Mouse (Mus musculus) liver, adult 2 months (tissue): ENCODE measurements around the gene A830031A19Rik. TPM values are rescaled to one million over a fixed set of nuclear protein-coding genes. Genes with fewer than 3 reads are reported as not detected.

Source experiments
- DNase-seq: peaks from one replicate; pipeline ENCODE4 v3.0.0-alpha.2; 2011; ENCODE audit warnings: low read depth, low spot score; ENCODE audit errors: extremely low read depth
- H3K27ac ChIP-seq: fragments of 200-500 bp; replicated peaks from 2 replicates; pipeline ENCODE4 v1.5.1; 2012; ENCODE audit warnings: low read depth, mild to moderate bottlenecking, control low read depth, inconsistent platforms, low read length; ENCODE audit not compliant: insufficient read depth
- H3K27me3 ChIP-seq: fragments of 200-500 bp; 2 replicates; pipeline ENCODE4 v1.6.1; 2012; ENCODE audit warnings: mild to moderate bottlenecking, moderate library complexity, low read length, inconsistent platforms; ENCODE audit not compliant: control insufficient read depth, insufficient read depth
- H3K36me3 ChIP-seq: fragments of 200-500 bp; 2 replicates; pipeline ENCODE4 v1.6.1; 2012; ENCODE audit warnings: low read length, inconsistent platforms; ENCODE audit not compliant: control insufficient read depth, insufficient read depth
- H3K4me1 ChIP-seq: fragments of 200-500 bp; 2 replicates; pipeline ENCODE4 v1.6.1; 2011; ENCODE audit warnings: low read length; ENCODE audit not compliant: control insufficient read depth, insufficient read depth
- H3K4me3 ChIP-seq: fragments of 200-500 bp; 2 replicates; pipeline ENCODE4 v1.5.1; 2011; ENCODE audit warnings: low read depth, mild to moderate bottlenecking, control low read depth, low read length, moderate library complexity; ENCODE audit not compliant: insufficient read depth
- H3K79me2 ChIP-seq: fragments of 200-500 bp; 2 replicates; pipeline ENCODE4 v1.6.1; 2012; ENCODE audit warnings: inconsistent platforms, mild to moderate bottlenecking, low read length, moderate library complexity; ENCODE audit not compliant: control insufficient read depth, insufficient read depth
- H3K9ac ChIP-seq: fragments of 200-500 bp; 2 replicates; pipeline ENCODE4 v1.6.1; 2012; ENCODE audit warnings: low read depth, mild to moderate bottlenecking, control low read depth, inconsistent platforms, low read length
- CTCF ChIP-seq: fragments of 200-500 bp; IDR thresholded peaks from 2 replicates; pipeline ENCODE4 v1.5.1; 2011; ENCODE audit warnings: low read depth, low read length, control low read depth
- POLR2A ChIP-seq: fragments of 200-500 bp; IDR thresholded peaks from 2 replicates; pipeline ENCODE4 v1.6.1; 2011; ENCODE audit warnings: low read length, control low read depth; ENCODE audit not compliant: insufficient read depth; ENCODE audit errors: extremely low read depth
- whole genome bisulfite sequencing: fragments of 180-500 bp; shearing (Covaris S2); methylation state at CpG from one replicate; pipeline ENCODE4 v1.1.7; 2018; 5-methylcytosine and 5-hydroxymethylcytosine counted together
- polyA plus RNA-seq: library from polyadenylated mRNA; depleted of rRNA; stranded (reverse); fragments of >200 nt; gene quantifications from 2 replicates; pipeline ENCODE4 v1.2.3, GENCODE M21; 2012
- total RNA-seq: library from RNA; depleted of rRNA; stranded (reverse); fragments of >200 nt; gene quantifications from 2 replicates; pipeline ENCODE4 v1.2.3, GENCODE M21; 2014

Gene A830031A19Rik
- total and polyA plus RNA-seq, 2 experiments, result not detected

- DNase-seq, result no peak
- no peaks in the 10 kb centered on the region for H3K4me1 ChIP-seq
- 70% methylated on average over 3 of the region's 3 CpGs for WGBS
These were observed 23.8 kb upstream of the A830031A19Rik start for GRCm38 (mm10) chr11:24098662-24099061.

GRCm38 (mm10) chr11:24098069-24098468, 23.2 kb upstream of the A830031A19Rik start:
- 91% methylated on average over 5 of the region's 5 CpGs for WGBS
- Histone ChIP-seq H3K9ac (no peak overlapping the region), H3K36me3 (no peaks in the 10 kb centered on the region), H3K79me2 (no peaks in the 10 kb centered on the region), H3K4me3 (no peak overlapping the region), H3K27me3 (no peaks in the 10 kb centered on the region), H3K4me1 (no peaks in the 10 kb centered on the region), H3K27ac (no peak overlapping the region)
- TF ChIP-seq CTCF, result no peak
- no peak for TF ChIP-seq POLR2A
- DNase-seq, result no peak

More at GRCm38 (mm10) chr11:24098662-24099061, 23.8 kb upstream of the A830031A19Rik start:
- H3K27ac ChIP-seq, result no peak overlapping the region
- H3K27me3 ChIP-seq, result no peaks in the 10 kb centered on the region
- no peak overlapping the region for H3K9ac ChIP-seq
- no peak overlapping the region for H3K4me3 ChIP-seq
- H3K36me3 ChIP-seq, result no peaks in the 10 kb centered on the region
- H3K79me2 ChIP-seq, result no peaks in the 10 kb centered on the region
- TF ChIP-seq POLR2A (no peak), CTCF (no peak)

GRCm38 (mm10) chr11:24097026-24097425, 22.2 kb upstream of the A830031A19Rik start:
- Histone ChIP-seq H3K27ac (no peak overlapping the region), H3K79me2 (no peaks in the 10 kb centered on the region), H3K4me1 (no peaks in the 10 kb centered on the region), H3K4me3 (no peak overlapping the region), H3K36me3 (no peaks in the 10 kb centered on the region), H3K27me3 (no peaks in the 10 kb centered on the region), H3K9ac (no peak overlapping the region)
- DNase-seq, result no peak
- WGBS, result 81% methylated on average over 6 of the region's 6 CpGs
- TF ChIP-seq CTCF, result no peak
- TF ChIP-seq POLR2A, result no peak

- no peak for DNase-seq
- Histone ChIP-seq H3K27me3 (no peaks in the 10 kb centered on the region), H3K9ac (no peak overlapping the region), H3K27ac (no peak overlapping the region), H3K36me3 (no peaks in the 10 kb centered on the region), H3K4me1 (no peaks in the 10 kb centered on the region), H3K4me3 (no peak overlapping the region), H3K79me2 (no peaks in the 10 kb centered on the region)
- WGBS, result 67% methylated on average over 6 of the region's 6 CpGs
- TF ChIP-seq CTCF (no peak), POLR2A (no peak)
These were observed 21.6 kb upstream of the A830031A19Rik start for GRCm38 (mm10) chr11:24096483-24096882.

- DNase-seq, result no peak
- 78% methylated on average over 7 of the region's 7 CpGs for WGBS
- no peak overlapping the region for H3K9ac ChIP-seq
- no peaks in the 10 kb centered on the region for H3K36me3 ChIP-seq
- TF ChIP-seq POLR2A (no peak), CTCF (no peak)
- H3K27me3 ChIP-seq, result no peaks in the 10 kb centered on the region
- H3K4me3 ChIP-seq, result no peak overlapping the region
- H3K4me1 ChIP-seq, result no peaks in the 10 kb centered on the region
- H3K79me2 ChIP-seq, result no peaks in the 10 kb centered on the region
- no peak overlapping the region for H3K27ac ChIP-seq
These were observed 21.0 kb upstream of the A830031A19Rik start for GRCm38 (mm10) chr11:24095656-24096353.

- no peak for DNase-seq
- Histone ChIP-seq H3K79me2 (no peaks in the 10 kb centered on the region), H3K9ac (no peak overlapping the region), H3K27me3 (no peaks in the 10 kb centered on the region), H3K36me3 (no peaks in the 10 kb centered on the region), H3K4me3 (no peak overlapping the region), H3K4me1 (no peaks in the 10 kb centered on the region), H3K27ac (no peak overlapping the region)
- 42% methylated on average over 9 of the region's 9 CpGs for whole genome bisulfite sequencing
- TF ChIP-seq POLR2A (no peak), CTCF (no peak)
These were observed 20.4 kb upstream of the A830031A19Rik start for GRCm38 (mm10) chr11:24095236-24095635.
